Mouse (Mus musculus) kidney, postnatal 14 days (tissue): ENCODE results near the gene Fev.

ENCODE experiments used
- DNase-seq: peaks from one replicate; pipeline ENCODE4 v3.0.0; 2022; ENCODE audit warnings: mixed read lengths

Gene Fev

GRCm38 (mm10) chr1:74877199-74877598, 8.0 kb downstream of the Fev start:
- no peak for DNase-seq

DNA sequence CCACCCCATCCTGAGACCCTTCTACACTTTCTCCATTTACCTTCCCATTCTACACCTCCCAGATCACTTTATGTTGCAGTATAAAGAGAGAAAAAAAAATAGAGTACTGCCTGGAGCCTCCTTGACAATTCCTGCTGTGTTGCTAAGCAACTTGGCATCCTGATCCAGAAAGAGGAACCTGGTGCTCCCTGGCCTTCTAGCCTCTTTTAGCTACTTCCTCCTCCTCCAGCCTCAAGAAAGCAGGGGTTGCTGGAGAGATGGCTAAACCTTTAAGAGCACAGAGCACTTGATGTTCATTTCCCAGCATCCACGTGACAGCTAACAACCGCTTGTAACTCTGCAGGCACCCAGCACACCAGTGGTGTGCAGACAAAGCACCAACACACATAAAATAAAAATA, 13.0 kb downstream of the Fev start:
- DNase-seq, result no peak

- DNase-seq, result no peak
Measured at GRCm38 (mm10) chr1:74861783-74862182, 23.4 kb downstream of the Fev start.

DNA sequence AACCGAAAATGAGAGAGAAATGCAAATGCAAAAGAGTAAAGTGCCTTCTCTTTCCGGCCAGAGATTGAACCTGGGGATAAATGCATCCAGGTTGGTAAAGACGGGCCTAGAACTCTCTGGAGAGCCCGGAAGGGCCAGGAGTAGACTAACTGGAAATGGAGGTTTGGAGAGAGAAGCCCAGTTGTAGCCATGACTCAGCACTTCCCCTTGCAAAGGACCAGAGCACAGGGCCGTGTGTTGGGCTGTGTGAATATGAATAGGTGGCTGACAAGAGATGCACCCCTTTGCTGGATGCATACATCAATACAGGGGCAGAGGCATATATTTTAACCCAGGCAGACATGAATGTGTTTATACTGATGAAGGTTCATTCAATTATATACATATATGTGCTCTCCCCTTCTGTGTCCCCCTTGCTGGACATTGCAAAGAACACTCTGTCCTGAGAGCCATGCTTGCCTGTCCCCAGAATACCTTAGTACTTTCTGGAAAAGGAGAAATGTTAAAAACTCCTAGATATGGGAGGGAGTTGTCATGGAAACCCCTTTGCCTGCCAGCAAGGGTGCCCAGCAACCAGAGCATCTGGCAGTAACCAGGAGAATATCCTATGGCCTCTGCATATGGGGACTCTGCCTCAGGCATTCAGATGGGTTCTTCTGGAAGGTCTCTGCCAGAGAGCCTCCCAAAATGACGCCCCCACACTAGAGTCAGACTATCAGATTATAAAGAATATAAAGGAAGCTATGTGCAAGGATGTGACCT, 25.8 kb downstream of the Fev start:
- no peak for DNase-seq

- no peak for DNase-seq
Measured at GRCm38 (mm10) chr1:74858805-74859204, 26.4 kb downstream of the Fev start.

DNA sequence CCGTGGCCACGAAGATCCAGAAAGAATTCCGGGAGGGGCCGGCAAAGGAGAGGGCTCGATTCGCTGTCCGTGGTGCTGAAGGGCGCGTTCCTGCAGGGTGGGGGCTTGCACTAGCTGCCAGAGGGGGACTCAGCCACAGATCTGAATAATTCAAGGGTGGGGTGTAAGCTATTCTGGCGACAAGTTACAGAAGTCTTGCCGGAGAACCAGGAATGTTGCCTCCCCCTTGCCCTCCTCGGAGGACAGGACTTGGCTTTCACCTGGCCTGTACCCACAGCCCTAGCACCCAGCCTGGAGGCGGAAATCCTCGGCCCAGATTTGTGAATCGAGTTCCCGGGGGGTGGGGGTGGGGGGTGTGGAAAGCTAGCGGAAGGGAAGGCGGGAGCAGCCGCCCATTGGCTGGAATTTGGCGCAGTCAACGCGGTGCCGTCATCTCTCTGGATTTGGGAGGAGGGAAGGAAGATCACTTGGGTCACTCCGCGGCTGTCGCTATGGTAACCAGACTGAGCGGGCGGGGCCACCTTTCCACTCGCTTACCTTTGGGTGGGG, 27.0 kb downstream of the Fev start:
- peak; percentile 66 for DNase-seq

- no peak for DNase-seq
Measured at GRCm38 (mm10) chr1:74857677-74858076, 27.5 kb downstream of the Fev start.

- DNase-seq, result no peak
Measured at GRCm38 (mm10) chr1:74857201-74857600, 28.0 kb downstream of the Fev start.

- no peak for DNase-seq
Measured at GRCm38 (mm10) chr1:74856791-74857190, 28.4 kb downstream of the Fev start.

GRCm38 (mm10) chr1:74856439-74856720, 28.8 kb downstream of the Fev start:
- no peak for DNase-seq

DNA sequence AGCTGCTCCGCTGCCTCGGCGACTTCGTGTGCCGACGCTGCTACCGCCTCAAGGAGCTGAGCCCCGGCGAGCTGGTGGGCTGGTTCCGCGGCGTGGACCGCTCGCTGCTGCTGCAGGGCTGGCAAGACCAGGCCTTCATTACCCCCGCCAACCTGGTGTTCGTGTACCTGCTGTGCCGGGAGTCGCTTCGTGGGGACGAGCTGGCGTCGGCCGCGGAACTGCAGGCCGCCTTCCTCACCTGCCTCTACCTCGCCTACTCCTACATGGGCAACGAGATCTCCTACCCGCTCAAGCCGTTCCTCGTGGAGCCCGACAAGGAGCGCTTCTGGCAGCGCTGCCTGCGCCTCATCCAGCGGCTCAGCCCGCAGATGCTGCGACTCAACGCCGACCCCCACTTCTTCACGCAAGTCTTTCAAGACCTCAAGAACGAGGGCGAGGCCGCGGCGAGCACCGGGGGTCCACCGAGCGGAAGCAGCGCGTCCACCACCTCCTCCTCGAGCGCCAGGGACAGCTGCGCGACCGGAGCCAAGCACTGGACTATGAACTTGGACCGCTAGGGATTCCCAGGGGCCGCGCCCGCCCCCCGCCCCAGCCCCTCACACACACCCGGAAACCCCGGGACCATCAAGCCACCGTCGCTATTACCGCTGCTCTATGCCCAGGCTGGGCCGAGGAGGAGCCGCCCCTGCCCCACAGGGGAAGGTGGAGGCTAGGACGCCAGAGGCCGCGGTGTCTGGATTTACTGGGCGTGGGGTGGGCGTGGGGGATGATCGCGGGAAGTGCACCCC, 29.4 kb downstream of the Fev start:
- no peak for DNase-seq

DNA sequence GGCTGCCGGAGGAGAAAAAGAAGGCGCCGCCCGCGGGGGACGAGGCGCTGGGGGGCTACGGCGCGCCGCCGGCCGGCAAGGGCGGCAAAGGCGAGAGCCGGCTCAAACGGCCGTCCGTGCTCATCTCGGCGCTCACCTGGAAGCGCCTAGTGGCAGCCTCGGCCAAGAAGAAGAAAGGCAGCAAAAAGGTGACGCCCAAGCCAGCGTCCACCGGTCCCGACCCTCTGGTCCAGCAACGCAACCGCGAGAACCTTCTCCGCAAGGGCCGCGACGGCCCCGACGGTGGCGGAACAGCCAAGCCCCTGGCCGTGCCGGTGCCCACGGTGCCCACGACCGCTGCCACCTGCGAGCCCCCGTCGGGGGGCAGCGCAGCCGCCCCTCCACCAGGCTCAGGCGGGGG, 30.1 kb downstream of the Fev start:
- no peak for DNase-seq

DNA sequence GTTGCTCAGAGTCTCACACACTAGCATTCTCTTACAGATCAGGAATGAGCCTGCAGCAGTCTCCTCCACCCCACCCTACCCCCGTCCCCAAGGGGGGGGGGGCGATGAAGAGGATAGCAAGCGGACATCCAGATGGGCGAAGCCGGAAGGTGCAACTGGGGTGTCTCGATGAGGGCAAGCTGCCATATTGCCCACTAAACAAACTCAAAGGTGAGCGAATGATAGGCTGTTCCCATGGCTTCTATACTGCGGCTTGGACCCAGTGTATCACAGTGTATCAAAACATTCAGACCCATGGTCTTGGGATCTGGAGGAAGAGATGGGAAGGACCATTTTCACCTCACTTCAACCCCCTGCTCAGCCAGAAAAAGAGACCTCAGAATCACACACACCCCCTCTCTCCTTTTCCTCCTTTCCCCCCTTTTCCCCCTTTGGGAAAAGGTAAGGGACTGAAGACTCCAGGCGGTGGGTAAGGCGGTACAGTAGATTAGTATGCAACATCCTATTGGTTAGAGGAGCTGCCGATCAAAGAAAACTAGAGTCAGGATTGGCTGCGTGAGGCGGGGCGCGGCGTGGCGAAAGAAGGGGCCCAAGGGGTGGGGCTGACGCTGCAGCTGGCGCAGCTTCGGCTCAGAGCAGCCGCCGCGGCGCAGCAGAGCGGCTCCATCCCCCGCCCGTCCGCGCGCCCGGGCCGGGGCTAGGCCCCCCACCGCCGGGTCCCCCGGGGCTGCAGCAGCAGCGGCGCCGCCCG, 30.7 kb downstream of the Fev start, which contains the start of gene Cdk5r2:
TSS of gene Cdk5r2 (plus strand) at position 629 of the 751 bp plus-strand sequence.
- DNase-seq, result peak; percentile 92

DNA sequence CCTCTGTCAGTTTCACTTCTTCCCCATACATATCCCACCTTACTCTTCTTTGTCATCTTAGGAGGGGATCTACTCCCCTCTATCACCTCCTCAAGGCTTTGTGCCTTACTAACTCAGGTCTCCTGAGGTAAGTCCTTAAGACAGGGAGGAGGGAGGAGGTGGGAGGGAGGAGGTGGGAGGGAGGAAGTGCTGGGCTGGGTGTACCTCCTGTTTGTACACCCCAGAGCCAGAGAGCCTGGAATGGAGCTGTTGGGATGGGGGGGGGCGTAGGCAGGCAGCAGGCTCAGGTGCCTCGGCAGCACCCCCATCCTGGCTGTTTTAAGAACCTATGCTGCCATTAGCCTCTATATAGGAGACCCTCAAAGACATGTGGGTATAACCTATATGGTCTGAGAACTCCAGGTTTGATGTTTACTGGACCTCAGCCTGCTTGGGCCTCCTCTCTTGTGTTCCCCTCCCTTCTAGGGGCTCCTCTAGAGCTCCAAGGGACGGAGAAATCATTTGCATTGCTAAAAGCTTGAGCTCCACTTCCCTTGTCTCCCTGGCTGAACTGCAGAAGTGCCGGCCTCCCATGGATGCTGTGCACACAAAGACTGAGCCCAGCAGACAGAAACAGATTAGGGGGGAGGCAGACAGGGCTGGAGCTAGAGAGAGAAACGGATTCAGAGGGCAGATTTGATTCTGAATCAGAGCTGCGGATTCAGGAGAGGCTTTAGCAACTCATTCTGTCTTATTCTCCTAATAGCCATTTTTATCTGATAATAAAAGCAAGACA, 34.0 kb downstream of the Fev start:
- no peak for DNase-seq

DNA sequence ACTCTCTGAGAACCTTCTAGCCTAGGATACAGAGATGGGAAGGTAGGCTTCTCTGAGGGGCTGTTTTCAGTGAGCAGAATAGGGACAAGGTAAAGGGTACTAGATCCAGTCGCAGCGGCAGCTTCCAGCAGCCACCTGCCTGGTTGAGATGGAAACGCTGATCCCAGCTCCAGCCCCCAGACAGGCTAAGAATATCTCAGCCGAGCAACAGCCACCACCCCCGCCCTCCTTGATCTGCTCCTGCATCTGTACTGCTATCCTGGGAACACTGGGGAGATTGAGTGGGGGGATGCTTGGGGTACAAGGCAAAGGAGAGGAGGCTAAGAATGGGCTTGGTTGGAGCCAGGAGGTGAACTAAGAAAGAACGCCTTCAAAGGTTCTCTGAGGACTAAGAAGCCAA, 35.0 kb downstream of the Fev start:
- DNase-seq, result no peak

DNA sequence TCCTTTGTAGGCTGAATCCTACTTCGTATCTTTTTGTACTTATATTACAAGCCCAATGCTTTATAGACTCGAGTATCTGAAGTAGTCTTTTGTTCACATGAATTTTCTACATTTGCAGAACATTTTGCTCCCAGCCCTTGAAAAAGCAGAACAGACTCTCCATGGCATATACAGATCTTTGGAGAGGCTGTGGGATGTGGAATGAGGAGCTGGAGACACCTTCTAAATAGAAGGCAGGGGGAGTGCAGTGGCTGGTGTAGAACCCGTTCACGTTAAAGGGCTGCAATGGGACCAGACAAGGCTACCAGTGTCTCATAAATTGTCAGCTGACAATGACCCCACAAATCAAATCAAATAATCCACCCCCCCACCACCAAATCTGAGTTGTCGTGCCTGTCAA, 36.3 kb downstream of the Fev start:
- DNase-seq, result no peak

- DNase-seq, result no peak
Measured at GRCm38 (mm10) chr1:74846341-74846740, 38.9 kb downstream of the Fev start.

DNA sequence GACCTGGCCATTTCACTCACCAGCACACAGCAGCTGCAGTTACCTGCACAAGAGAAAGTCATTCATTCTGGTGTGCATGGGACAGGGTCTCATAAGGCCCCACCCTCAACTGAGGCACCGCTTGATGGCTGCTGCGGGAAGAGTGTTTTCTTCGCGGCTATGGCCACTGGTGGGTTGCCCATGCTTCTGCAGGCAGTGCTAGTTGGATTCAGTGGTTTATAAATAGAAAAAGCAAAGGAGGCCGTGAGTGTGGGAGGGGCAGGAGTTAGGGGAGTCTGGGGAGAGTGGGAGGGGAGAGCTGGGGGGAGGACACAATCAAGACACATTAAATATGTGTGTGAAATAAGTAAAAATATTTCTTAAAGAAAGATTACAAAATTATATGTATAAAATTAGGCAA, 42.1 kb downstream of the Fev start:
- DNase-seq, result no peak

- no peak for DNase-seq
Measured at GRCm38 (mm10) chr1:74833255-74833654, 52.0 kb downstream of the Fev start.
